Mouse (Mus musculus): ENCODE measurements around the gene Bmper.

The Bmper gene

GRCm38 (mm10) chr9:23255841-23256240, 33.0 kb downstream of the Bmper start:
- no peak for TF ChIP-seq GATA4 (IDR thresholded peaks at IDR 0.05; ENCODE audit: insufficient replicate concordance, low read length)

- no peak for TF ChIP-seq GATA4 (IDR thresholded peaks at IDR 0.05; ENCODE audit: insufficient replicate concordance, low read length)
Measured at GRCm38 (mm10) chr9:23256576-23256975, 33.7 kb downstream of the Bmper start.

GRCm38 (mm10) chr9:23261834-23262233, 39.0 kb downstream of the Bmper start:
- no peak for TF ChIP-seq GATA4 (IDR thresholded peaks at IDR 0.05; ENCODE audit: insufficient replicate concordance, low read length)

- no peak for TF ChIP-seq GATA4 (IDR thresholded peaks at IDR 0.05; ENCODE audit: insufficient replicate concordance, low read length)
Measured at GRCm38 (mm10) chr9:23262851-23263250, 40.0 kb downstream of the Bmper start.

GRCm38 (mm10) chr9:23264471-23264870, 41.6 kb downstream of the Bmper start:
- TF ChIP-seq GATA4 (IDR thresholded peaks at IDR 0.05; ENCODE audit: insufficient replicate concordance, low read length): no peak

GRCm38 (mm10) chr9:23268609-23269008, 45.7 kb downstream of the Bmper start:
- no peak for TF ChIP-seq GATA4 (IDR thresholded peaks at IDR 0.05; ENCODE audit: insufficient replicate concordance, low read length)

- no peak for TF ChIP-seq GATA4 (IDR thresholded peaks at IDR 0.05; ENCODE audit: insufficient replicate concordance, low read length)
Measured at GRCm38 (mm10) chr9:23269087-23269486, 46.2 kb downstream of the Bmper start.

GRCm38 (mm10) chr9:23276244-23276643, 53.4 kb downstream of the Bmper start:
- no peak for TF ChIP-seq GATA4 (IDR thresholded peaks at IDR 0.05; ENCODE audit: insufficient replicate concordance, low read length)

- no peak for TF ChIP-seq GATA4 (IDR thresholded peaks at IDR 0.05; ENCODE audit: insufficient replicate concordance, low read length)
Measured at GRCm38 (mm10) chr9:23284940-23285460, 62.1 kb downstream of the Bmper start.

GRCm38 (mm10) chr9:23293574-23293973, 70.7 kb downstream of the Bmper start:
- TF ChIP-seq GATA4 (IDR thresholded peaks at IDR 0.05; ENCODE audit: insufficient replicate concordance, low read length): no peak

GRCm38 (mm10) chr9:23295569-23295968, 72.7 kb downstream of the Bmper start:
- no peak for TF ChIP-seq GATA4 (IDR thresholded peaks at IDR 0.05; ENCODE audit: insufficient replicate concordance, low read length)

GRCm38 (mm10) chr9:23297491-23298170, 74.8 kb downstream of the Bmper start:
- TF ChIP-seq GATA4 (IDR thresholded peaks at IDR 0.05; ENCODE audit: insufficient replicate concordance, low read length): no peak

- no peak for TF ChIP-seq GATA4 (IDR thresholded peaks at IDR 0.05; ENCODE audit: insufficient replicate concordance, low read length)
Measured at GRCm38 (mm10) chr9:23300376-23300775, 77.5 kb downstream of the Bmper start.

- TF ChIP-seq GATA4 (IDR thresholded peaks at IDR 0.05; ENCODE audit: insufficient replicate concordance, low read length): no peak
Measured at GRCm38 (mm10) chr9:23305681-23306080, 82.8 kb downstream of the Bmper start.

GRCm38 (mm10) chr9:23306226-23306625, 83.3 kb downstream of the Bmper start:
- TF ChIP-seq GATA4 (IDR thresholded peaks at IDR 0.05; ENCODE audit: insufficient replicate concordance, low read length): no peak

- peak; percentile 71; the same call in 1 of the 2 replicates for TF ChIP-seq GATA4 (IDR thresholded peaks at IDR 0.05; ENCODE audit: insufficient replicate concordance, low read length)
Measured at GRCm38 (mm10) chr9:23307835-23308234, 85.0 kb downstream of the Bmper start.

GRCm38 (mm10) chr9:23310953-23311352, 88.1 kb downstream of the Bmper start:
- no peak for TF ChIP-seq GATA4 (IDR thresholded peaks at IDR 0.05; ENCODE audit: insufficient replicate concordance, low read length)

Measured in liver, adult (tissue).